Mouse (Mus musculus): Measurements from ENCODE around the gene Arhgap27.
"Not testable (repeated sequence)": the region's sequence is repeated elsewhere in the genome, so short reads cannot be mapped to it uniquely, and the experiment has no call there.

The Arhgap27 gene

GRCm38 (mm10) chr11:103332186-103332889 lies 31.2 kb downstream of the Arhgap27 start:
- peak; percentile 72 for DNase-seq

- peak; percentile 19 for DNase-seq
Observed at GRCm38 (mm10) chr11:103331502-103332185, 31.8 kb downstream of the Arhgap27 start.

- no peak for DNase-seq
Observed at GRCm38 (mm10) chr11:103330651-103331319, 32.7 kb downstream of the Arhgap27 start.

- peak; percentile 51 for DNase-seq
Observed at GRCm38 (mm10) chr11:103326950-103327349, 36.5 kb downstream of the Arhgap27 start.

- peak; percentile 51 for DNase-seq
Observed at GRCm38 (mm10) chr11:103325172-103325571, 38.3 kb downstream of the Arhgap27 start.

GRCm38 (mm10) chr11:103324723-103325122 lies 38.8 kb downstream of the Arhgap27 start:
- DNase-seq: no peak

GRCm38 (mm10) chr11:103322832-103323231 lies 40.7 kb downstream of the Arhgap27 start:
- DNase-seq: not testable (repeated sequence)

GRCm38 (mm10) chr11:103320646-103321045 lies 42.8 kb downstream of the Arhgap27 start:
- no peak for DNase-seq

GRCm38 (mm10) chr11:103320196-103320595 lies 43.3 kb downstream of the Arhgap27 start:
- no peak for DNase-seq

GRCm38 (mm10) chr11:103318042-103318441 lies 45.5 kb downstream of the Arhgap27 start:
- no peak for DNase-seq

GRCm38 (mm10) chr11:103315379-103315778 lies 48.1 kb downstream of the Arhgap27 start:
- no peak for DNase-seq

- DNase-seq: peak; percentile 78
Observed at GRCm38 (mm10) chr11:103314736-103315374, 48.6 kb downstream of the Arhgap27 start.

- DNase-seq: no peak
Observed at GRCm38 (mm10) chr11:103313542-103313941, 50.0 kb downstream of the Arhgap27 start.

- no peak for DNase-seq
Observed at GRCm38 (mm10) chr11:103312655-103313255, 50.7 kb downstream of the Arhgap27 start.

GRCm38 (mm10) chr11:103311960-103312611 lies 51.4 kb downstream of the Arhgap27 start:
- peak; percentile 56 for DNase-seq

- no peak for DNase-seq
Observed at GRCm38 (mm10) chr11:103309956-103310574, 53.4 kb downstream of the Arhgap27 start.

- peak; percentile 66 for DNase-seq
Observed at GRCm38 (mm10) chr11:103307910-103308309, 55.6 kb downstream of the Arhgap27 start.

GRCm38 (mm10) chr11:103304525-103304924 lies 59.0 kb downstream of the Arhgap27 start:
- DNase-seq: no peak

GRCm38 (mm10) chr11:103294772-103295171 lies 68.7 kb downstream of the Arhgap27 start:
- DNase-seq: no peak

GRCm38 (mm10) chr11:103294066-103294465 lies 69.4 kb downstream of the Arhgap27 start:
- no peak for DNase-seq

- DNase-seq: no peak
Observed at GRCm38 (mm10) chr11:103292890-103293287, 70.6 kb downstream of the Arhgap27 start.
